Mouse (Mus musculus) layer of hippocampus, postnatal 14 days (tissue): Measurements from ENCODE around the gene Phf11c. TPM values are rescaled to one million over a fixed set of nuclear protein-coding genes. Genes with fewer than 3 reads are reported as not detected.

ENCODE experiments used
- total RNA-seq, 2 experiments: library from RNA; stranded (reverse); gene quantifications; 2 replicates each; pipeline ENCODE4 v1.2.3; 2021

Gene Phf11c
- total RNA-seq, 2 experiments from 2014 or later: 0.62 to 0.74 TPM

Other genes starting within 250 kb of the Phf11c start
- gene Gm5142, start 216.6 kb downstream of the Phf11c start, total RNA-seq: not detected
- gene Rcbtb1, start 194.2 kb downstream of the Phf11c start, total RNA-seq: 10 to 100 TPM; 31.7 to 33.5 TPM
- not detected for gene Gm6904, start 135.2 kb downstream of the Phf11c start, total RNA-seq
- gene Phf11a, start 97.9 kb downstream of the Phf11c start, total RNA-seq: not detected
- not detected for gene Phf11b, start 54.0 kb downstream of the Phf11c start, total RNA-seq
- under 1 TPM; 0.48 to 0.72 TPM for gene Phf11d, start 29.9 kb downstream of the Phf11c start, total RNA-seq
- gene Setdb2, start 45.5 kb upstream of the Phf11c start, total RNA-seq: 1 to 10 TPM; 6.7 to 7.1 TPM
- 10 to 100 TPM; 18.3 to 33.8 TPM for gene Cab39l, start 45.6 kb upstream of the Phf11c start, total RNA-seq
- gene Cdadc1, start 202.6 kb upstream of the Phf11c start, total RNA-seq: 10 to 100 TPM; 51.1 to 60.0 TPM
- 1 to 10 TPM; 3.1 to 5.1 TPM for gene Shisa2, start 229.9 kb upstream of the Phf11c start, total RNA-seq